Mouse (Mus musculus): ENCODE results near the gene Hoxc8. TPM values are rescaled to one million over a fixed set of nuclear protein-coding genes. Genes with fewer than 3 reads are reported as not detected.

The Hoxc8 gene
- polyA plus RNA-seq, 1 experiment from 2014 or later: not detected

- DNase-seq (ENCODE audit: low spot score) (no peak), ATAC-seq (ENCODE audit: low FRiP score) (no peak)
- Histone ChIP-seq H3K36me3 (ENCODE audit: control insufficient read depth, insufficient read depth, low read length) (no peaks in the 10 kb centered on the region), H3K4me3 (ENCODE audit: low read depth, low read length) (no peak overlapping the region), H3K9ac (ENCODE audit: low read depth, low read length) (no peak overlapping the region), H3K4me2 (replicated peaks; ENCODE audit: low read depth, low read length) (no peak overlapping the region), H3K27ac (ENCODE audit: low read depth, low read length) (no peak overlapping the region), H3K27me3 (ENCODE audit: control insufficient read depth, insufficient read depth, low read length) (peaks cover 98% of the 10 kb centered on the region), H3K4me1 (replicated peaks; ENCODE audit: control insufficient read depth, insufficient read depth, low read length) (no peaks in the 10 kb centered on the region), H3K9me3 (ENCODE audit: control insufficient read depth, low read length) (no peaks in the 10 kb centered on the region)
- 1% methylated on average over 6 of the region's 6 CpGs for WGBS
These were observed 36.8 kb upstream of the Hoxc8 start for GRCm38 (mm10) chr15:102953561-102953960.

- no peak for DNase-seq (ENCODE audit: low spot score)
- Histone ChIP-seq H3K9me3 (ENCODE audit: control insufficient read depth, low read length) (no peaks in the 10 kb centered on the region), H3K4me3 (ENCODE audit: low read depth, low read length) (no peak within 1 kb of the TSS), H3K4me1 (replicated peaks; ENCODE audit: control insufficient read depth, insufficient read depth, low read length) (no peaks in the 10 kb centered on the region), H3K27me3 (ENCODE audit: control insufficient read depth, insufficient read depth, low read length) (peaks cover 98% of the 10 kb centered on the region), H3K4me2 (replicated peaks; ENCODE audit: low read depth, low read length) (no peak within 1 kb of the TSS), H3K9ac (ENCODE audit: low read depth, low read length) (no peak within 1 kb of the TSS), H3K36me3 (ENCODE audit: control insufficient read depth, insufficient read depth, low read length) (no peaks in the 10 kb centered on the region), H3K27ac (ENCODE audit: low read depth, low read length) (no peak within 1 kb of the TSS)
- ATAC-seq (ENCODE audit: low FRiP score): no peak
- under 1% methylated on average over 56 of the region's 57 CpGs for WGBS
These were observed 36.0 kb upstream of the Hoxc8 start, which contains the start of gene Hoxc11 for GRCm38 (mm10) chr15:102954192-102955006. Gene Hoxc11, plus strand, starts transcription at chr15:102954427.

GRCm38 (mm10) chr15:102955007-102955382 lies 35.4 kb upstream of the Hoxc8 start:
- H3K27me3 ChIP-seq (ENCODE audit: control insufficient read depth, insufficient read depth, low read length): peaks cover 98% of the 10 kb centered on the region
- no peak overlapping the region for H3K9ac ChIP-seq (ENCODE audit: low read depth, low read length)
- H3K4me2 ChIP-seq (replicated peaks; ENCODE audit: low read depth, low read length): no peak overlapping the region
- no peaks in the 10 kb centered on the region for H3K36me3 ChIP-seq (ENCODE audit: control insufficient read depth, insufficient read depth, low read length)
- H3K4me3 ChIP-seq (ENCODE audit: low read depth, low read length): no peak overlapping the region
- no peaks in the 10 kb centered on the region for H3K4me1 ChIP-seq (replicated peaks; ENCODE audit: control insufficient read depth, insufficient read depth, low read length)
- DNase-seq (ENCODE audit: low spot score) (no peak), ATAC-seq (ENCODE audit: low FRiP score) (no peak)
- 0% methylated on average over 28 of the region's 28 CpGs for WGBS
- no peaks in the 10 kb centered on the region for H3K9me3 ChIP-seq (ENCODE audit: control insufficient read depth, low read length)
- no peak overlapping the region for H3K27ac ChIP-seq (ENCODE audit: low read depth, low read length)

- no peaks in the 10 kb centered on the region for H3K9me3 ChIP-seq (ENCODE audit: control insufficient read depth, low read length)
- no peak overlapping the region for H3K4me2 ChIP-seq (replicated peaks; ENCODE audit: low read depth, low read length)
- no peak overlapping the region for H3K27ac ChIP-seq (ENCODE audit: low read depth, low read length)
- ATAC-seq (ENCODE audit: low FRiP score) (no peak), DNase-seq (ENCODE audit: low spot score) (no peak)
- no peaks in the 10 kb centered on the region for H3K4me1 ChIP-seq (replicated peaks; ENCODE audit: control insufficient read depth, insufficient read depth, low read length)
- peaks cover 98% of the 10 kb centered on the region for H3K27me3 ChIP-seq (ENCODE audit: control insufficient read depth, insufficient read depth, low read length)
- H3K4me3 ChIP-seq (ENCODE audit: low read depth, low read length): no peak overlapping the region
- whole genome bisulfite sequencing: 0% methylated on average over 39 of the region's 40 CpGs
- no peaks in the 10 kb centered on the region for H3K36me3 ChIP-seq (ENCODE audit: control insufficient read depth, insufficient read depth, low read length)
- no peak overlapping the region for H3K9ac ChIP-seq (ENCODE audit: low read depth, low read length)
These were observed 34.4 kb upstream of the Hoxc8 start for GRCm38 (mm10) chr15:102955833-102956640.

GRCm38 (mm10) chr15:102956906-102957305 lies 33.5 kb upstream of the Hoxc8 start:
- ATAC-seq (ENCODE audit: low FRiP score): no peak

GRCm38 (mm10) chr15:102959663-102960191 lies 30.7 kb upstream of the Hoxc8 start:
- ATAC-seq (ENCODE audit: low FRiP score) (no peak), DNase-seq (ENCODE audit: low spot score) (no peak)
- Histone ChIP-seq H3K9me3 (ENCODE audit: control insufficient read depth, low read length) (no peaks in the 10 kb centered on the region), H3K27ac (ENCODE audit: low read depth, low read length) (no peak overlapping the region), H3K9ac (ENCODE audit: low read depth, low read length) (no peak overlapping the region), H3K4me2 (replicated peaks; ENCODE audit: low read depth, low read length) (no peak overlapping the region), H3K4me3 (ENCODE audit: low read depth, low read length) (no peak overlapping the region), H3K27me3 (ENCODE audit: control insufficient read depth, insufficient read depth, low read length) (peaks cover 96% of the 10 kb centered on the region), H3K4me1 (replicated peaks; ENCODE audit: control insufficient read depth, insufficient read depth, low read length) (no peaks in the 10 kb centered on the region), H3K36me3 (ENCODE audit: control insufficient read depth, insufficient read depth, low read length) (no peaks in the 10 kb centered on the region)
- 2% methylated on average over 13 of the region's 13 CpGs for WGBS

More at GRCm38 (mm10) chr15:102956906-102957305, 33.5 kb upstream of the Hoxc8 start:
- no peak overlapping the region for H3K9ac ChIP-seq (ENCODE audit: low read depth, low read length)
- no peak overlapping the region for H3K4me2 ChIP-seq (replicated peaks; ENCODE audit: low read depth, low read length)
- no peaks in the 10 kb centered on the region for H3K9me3 ChIP-seq (ENCODE audit: control insufficient read depth, low read length)
- no peak overlapping the region for H3K4me3 ChIP-seq (ENCODE audit: low read depth, low read length)
- peaks cover 98% of the 10 kb centered on the region for H3K27me3 ChIP-seq (ENCODE audit: control insufficient read depth, insufficient read depth, low read length)
- H3K27ac ChIP-seq (ENCODE audit: low read depth, low read length): no peak overlapping the region
- WGBS: under 1% methylated on average over 12 of the region's 12 CpGs
- H3K4me1 ChIP-seq (replicated peaks; ENCODE audit: control insufficient read depth, insufficient read depth, low read length): no peaks in the 10 kb centered on the region
- H3K36me3 ChIP-seq (ENCODE audit: control insufficient read depth, insufficient read depth, low read length): no peaks in the 10 kb centered on the region
- no peak for DNase-seq (ENCODE audit: low spot score)

GRCm38 (mm10) chr15:102961728-102962127 lies 28.7 kb upstream of the Hoxc8 start:
- H3K4me3 ChIP-seq (ENCODE audit: low read depth, low read length): no peak overlapping the region
- peaks cover 97% of the 10 kb centered on the region for H3K27me3 ChIP-seq (ENCODE audit: control insufficient read depth, insufficient read depth, low read length)
- DNase-seq (ENCODE audit: low spot score): no peak
- no peaks in the 10 kb centered on the region for H3K36me3 ChIP-seq (ENCODE audit: control insufficient read depth, insufficient read depth, low read length)
- no peaks in the 10 kb centered on the region for H3K4me1 ChIP-seq (replicated peaks; ENCODE audit: control insufficient read depth, insufficient read depth, low read length)
- WGBS: 6% methylated on average over 6 of the region's 6 CpGs
- no peak overlapping the region for H3K9ac ChIP-seq (ENCODE audit: low read depth, low read length)
- no peak overlapping the region for H3K4me2 ChIP-seq (replicated peaks; ENCODE audit: low read depth, low read length)
- ATAC-seq (ENCODE audit: low FRiP score): no peak
- no peaks in the 10 kb centered on the region for H3K9me3 ChIP-seq (ENCODE audit: control insufficient read depth, low read length)
- H3K27ac ChIP-seq (ENCODE audit: low read depth, low read length): no peak overlapping the region

- Histone ChIP-seq H3K4me3 (ENCODE audit: low read depth, low read length) (no peak overlapping the region), H3K9ac (ENCODE audit: low read depth, low read length) (no peak overlapping the region), H3K4me2 (replicated peaks; ENCODE audit: low read depth, low read length) (no peak overlapping the region), H3K36me3 (ENCODE audit: control insufficient read depth, insufficient read depth, low read length) (no peaks in the 10 kb centered on the region), H3K4me1 (replicated peaks; ENCODE audit: control insufficient read depth, insufficient read depth, low read length) (no peaks in the 10 kb centered on the region), H3K9me3 (ENCODE audit: control insufficient read depth, low read length) (no peaks in the 10 kb centered on the region), H3K27ac (ENCODE audit: low read depth, low read length) (no peak overlapping the region), H3K27me3 (ENCODE audit: control insufficient read depth, insufficient read depth, low read length) (peaks cover 97% of the 10 kb centered on the region)
- WGBS: 1% methylated on average over 13 of the region's 13 CpGs
- DNase-seq (ENCODE audit: low spot score) (no peak), ATAC-seq (ENCODE audit: low FRiP score) (no peak)
These were observed 27.9 kb upstream of the Hoxc8 start for GRCm38 (mm10) chr15:102962492-102962891.
